Mouse (Mus musculus) bone marrow, adult 2 months (tissue): ENCODE measurements at regions not wholly inside any gene's neighbourhood (a gene's known extent, or its start where the extent isn't known, plus 50 kb on each side); places are given as distances from the start of the nearest gene placed in this dataset.
"Not testable (repeated sequence)": the region's sequence is repeated elsewhere in the genome, so short reads cannot be mapped to it uniquely, and the experiment has no call there.

ENCODE experiments used
- H3K27ac ChIP-seq: fragments of 200-500 bp; 2 replicates; pipeline ENCODE4 v1.5.1; 2012; ENCODE audit warnings: low read depth, mild to moderate bottlenecking, control low read depth, inconsistent platforms, low read length; ENCODE audit not compliant: control insufficient read depth, poor library complexity, insufficient read depth
- H3K4me1 ChIP-seq: fragments of 200-500 bp; 2 replicates; pipeline ENCODE4 v1.6.1; 2011; ENCODE audit warnings: low read length; ENCODE audit not compliant: control insufficient read depth, insufficient read depth
- H3K4me3 ChIP-seq: fragments of 200-500 bp; replicated peaks from 2 replicates; pipeline ENCODE3; 2011; ENCODE audit warnings: mild to moderate bottlenecking, low read depth, low read length, control low read depth; ENCODE audit not compliant: control insufficient read depth
- CTCF ChIP-seq: fragments of 200-500 bp; IDR thresholded peaks from 2 replicates; pipeline ENCODE4 v1.5.1; 2011; ENCODE audit warnings: low read length, control low read depth; ENCODE audit not compliant: control insufficient read depth, insufficient read depth
- POLR2A ChIP-seq: fragments of 200-500 bp; IDR thresholded peaks from 2 replicates; pipeline ENCODE4 v1.6.1; 2011; ENCODE audit warnings: low read depth, mild to moderate bottlenecking, control low read depth, low read length, borderline replicate concordance; ENCODE audit not compliant: control insufficient read depth
- WGBS: fragments of 180-500 bp; shearing (Covaris S2); methylation state at CpG from one replicate; pipeline ENCODE4 v1.1.7; 2018; 5-methylcytosine and 5-hydroxymethylcytosine counted together

DNA sequence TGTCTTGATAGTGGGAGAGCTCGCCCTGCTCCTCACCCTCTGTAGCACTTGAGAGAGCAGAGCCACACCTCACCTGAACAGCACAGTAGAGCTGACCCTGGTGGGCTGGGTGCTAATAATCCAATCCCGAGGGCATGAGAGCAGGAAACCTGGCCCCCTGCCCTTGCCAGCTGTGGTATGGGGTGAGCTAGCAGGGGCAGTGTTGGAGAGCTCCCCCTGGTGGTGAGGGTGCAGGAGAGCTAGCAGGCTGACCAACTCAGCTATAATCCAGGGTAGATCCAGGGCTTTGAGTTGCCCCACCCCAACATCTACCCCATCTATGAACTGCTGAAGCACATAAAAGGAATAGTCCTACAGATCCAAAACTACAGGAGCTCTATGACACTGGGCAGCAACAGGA lies 153.9 kb upstream of the Zfp637 start:
- H3K4me1 ChIP-seq, result no peaks in the 10 kb centered on the region
- peak; percentile 80 for TF ChIP-seq CTCF
- TF ChIP-seq POLR2A, result no peak
- 65% methylated on average over 2 of the region's 2 CpGs for WGBS
- H3K27ac ChIP-seq, result no peak overlapping the region
- no peak overlapping the region for H3K4me3 ChIP-seq

GRCm38 (mm10) chr6:117688664-117689178 lies 152.3 kb upstream of the Zfp637 start:
- no peaks in the 10 kb centered on the region for H3K4me1 ChIP-seq
- TF ChIP-seq CTCF, result no peak
- TF ChIP-seq POLR2A, result no peak
- H3K27ac ChIP-seq, result no peak overlapping the region
- 38% methylated on average over 8 of the region's 8 CpGs for WGBS
- no peak overlapping the region for H3K4me3 ChIP-seq

GRCm38 (mm10) chr6:117700286-117700685 lies 140.7 kb upstream of the Zfp637 start:
- Histone ChIP-seq H3K27ac (no peak overlapping the region), H3K4me1 (no peaks in the 10 kb centered on the region), H3K4me3 (no peak overlapping the region)
- 72% methylated on average over 5 of the region's 5 CpGs for WGBS
- TF ChIP-seq POLR2A (no peak), CTCF (no peak)

GRCm38 (mm10) chr6:117701547-117701946 lies 139.4 kb upstream of the Zfp637 start:
- H3K4me1 ChIP-seq, result no peaks in the 10 kb centered on the region
- WGBS, result 82% methylated on average over 5 of the region's 5 CpGs
- TF ChIP-seq POLR2A, result no peak
- TF ChIP-seq CTCF, result no peak

GRCm38 (mm10) chr6:117706006-117706405 lies 135.0 kb upstream of the Zfp637 start:
- WGBS, result 52% methylated on average over 2 of the region's 2 CpGs
- no peak for TF ChIP-seq POLR2A
- no peak for TF ChIP-seq CTCF
- H3K4me1 ChIP-seq, result no peaks in the 10 kb centered on the region
- H3K27ac ChIP-seq, result no peak overlapping the region
- no peak overlapping the region for H3K4me3 ChIP-seq

More at GRCm38 (mm10) chr6:117701547-117701946, 139.4 kb upstream of the Zfp637 start:
- Histone ChIP-seq H3K27ac (no peak overlapping the region), H3K4me3 (no peak overlapping the region)

DNA sequence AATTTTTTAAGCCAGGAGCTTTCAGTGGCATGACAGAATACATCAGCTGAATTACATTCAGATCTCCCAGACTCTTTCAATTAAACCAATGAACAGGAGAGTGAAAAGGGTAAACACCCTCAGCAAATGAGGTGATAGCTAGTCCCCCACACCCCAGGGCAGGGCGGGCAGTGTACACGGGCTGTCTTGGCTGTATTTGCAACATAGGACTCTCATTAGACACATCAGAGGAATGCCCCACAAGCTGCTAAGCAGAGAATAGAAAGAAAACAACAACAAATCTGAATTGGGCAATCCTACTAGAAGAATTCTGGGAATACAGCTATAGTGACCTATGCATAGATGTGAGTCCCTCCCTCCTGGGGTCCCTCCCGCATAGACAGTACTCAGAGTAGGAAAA lies 131.8 kb upstream of the Zfp637 start:
- TF ChIP-seq POLR2A (no peak), CTCF (no peak)
- WGBS, result 72% methylated on average over 3 of the region's 3 CpGs

DNA sequence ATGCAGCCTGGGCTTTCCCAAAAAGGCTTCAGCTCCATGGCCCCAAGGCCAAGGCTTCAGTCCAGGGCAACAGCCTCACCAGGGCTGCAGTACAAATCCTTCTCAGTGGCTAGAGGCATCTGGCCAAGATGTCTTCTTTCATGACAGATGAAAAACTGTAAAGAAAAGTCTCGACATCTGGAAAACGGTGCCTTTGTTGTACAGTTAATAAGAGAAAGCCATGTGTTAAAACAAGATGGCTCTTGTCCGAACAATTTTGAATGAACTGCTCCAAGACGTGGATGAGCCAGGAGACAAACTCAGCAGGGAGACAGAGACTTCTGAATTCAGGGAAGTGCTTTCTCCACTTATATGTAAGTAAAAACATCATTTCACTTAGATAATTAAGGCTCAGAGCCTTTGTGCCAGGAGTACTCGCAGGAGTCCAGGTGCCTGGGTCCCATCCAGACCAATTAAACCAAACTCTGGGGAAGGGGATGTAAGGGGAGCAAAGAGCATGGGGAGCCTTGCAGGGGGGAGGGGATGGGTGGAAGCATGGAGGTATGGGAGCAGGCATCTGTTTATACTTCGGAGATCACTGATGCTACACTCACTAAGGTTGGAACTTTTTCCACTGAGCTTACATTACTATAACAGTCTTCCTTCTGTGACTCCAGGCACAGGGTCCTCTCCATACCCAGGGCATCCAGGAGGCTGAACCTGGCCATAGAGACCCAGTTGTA lies 125.8 kb upstream of the Zfp637 start:
- 83% methylated on average over 6 of the region's 6 CpGs for WGBS
- TF ChIP-seq POLR2A (no peak), CTCF (no peak)
- no peaks in the 10 kb centered on the region for H3K4me1 ChIP-seq
- H3K4me3 ChIP-seq, result no peak overlapping the region
- H3K27ac ChIP-seq, result no peak overlapping the region

More for the DNA sequence above, 131.8 kb upstream of the Zfp637 start:
- Histone ChIP-seq H3K4me3 (no peak overlapping the region), H3K4me1 (no peaks in the 10 kb centered on the region), H3K27ac (no peak overlapping the region)

- WGBS, result 88% methylated on average over 7 of the region's 40 CpGs
- H3K4me3 ChIP-seq, result not testable (repeated sequence)
Observed at GRCm38 (mm10) chr6:117716422-117716821, 124.6 kb upstream of the Zfp637 start.

GRCm38 (mm10) chr6:117752338-117752737 lies 88.6 kb upstream of the Zfp637 start:
- H3K4me3 ChIP-seq, H3K4me1 ChIP-seq, H3K27ac ChIP-seq: not testable (repeated sequence)

More at GRCm38 (mm10) chr6:117716422-117716821, 124.6 kb upstream of the Zfp637 start:
- not testable (repeated sequence) for H3K4me1 ChIP-seq, H3K27ac ChIP-seq

- not testable (repeated sequence) for H3K4me1 ChIP-seq, H3K4me3 ChIP-seq, H3K27ac ChIP-seq
- 37% methylated on average over 2 of the region's 2 CpGs for WGBS
Observed at GRCm38 (mm10) chr6:117755682-117756081, 85.3 kb upstream of the Zfp637 start.
